ENCODE assay signal across 1 mouse cellular context in genomic region chr9:46309121-46309520, GRCm38 (mm10).
TF ChIP-seq lines count a peak whose summit lies in the region.

No protein-coding gene starts in this region.

TF ChIP-seq in CH12.LX, 34 proteins besides CTCF, POLR2A, EP300 and RAD21 (continued from another document):
- TF ChIP-seq MXI1 (IDR thresholded peaks at IDR 0.05; ENCODE audit: low read depth, low read length) = no peak
- TF ChIP-seq BHLHE40 (IDR thresholded peaks at IDR 0.05; ENCODE audit: low read depth, low read length) = no peak
- no peak for TF ChIP-seq NELFE (IDR thresholded peaks at IDR 0.05; ENCODE audit: low read depth, low read length)
- no peak for TF ChIP-seq PAX5 (IDR thresholded peaks at IDR 0.05; ENCODE audit: low read length)
- no peak for TF ChIP-seq MAZ (IDR thresholded peaks at IDR 0.05; ENCODE audit: low read depth, low read length)
- no peak for TF ChIP-seq ZC3H11A (IDR thresholded peaks at IDR 0.05; ENCODE audit: low read depth, low read length)
